Mouse (Mus musculus): ENCODE measurements at regions not wholly inside any gene's neighbourhood (a gene's known extent, or its start where the extent isn't known, plus 50 kb on each side); places are given as distances from the start of the nearest gene placed in this dataset.

DNA sequence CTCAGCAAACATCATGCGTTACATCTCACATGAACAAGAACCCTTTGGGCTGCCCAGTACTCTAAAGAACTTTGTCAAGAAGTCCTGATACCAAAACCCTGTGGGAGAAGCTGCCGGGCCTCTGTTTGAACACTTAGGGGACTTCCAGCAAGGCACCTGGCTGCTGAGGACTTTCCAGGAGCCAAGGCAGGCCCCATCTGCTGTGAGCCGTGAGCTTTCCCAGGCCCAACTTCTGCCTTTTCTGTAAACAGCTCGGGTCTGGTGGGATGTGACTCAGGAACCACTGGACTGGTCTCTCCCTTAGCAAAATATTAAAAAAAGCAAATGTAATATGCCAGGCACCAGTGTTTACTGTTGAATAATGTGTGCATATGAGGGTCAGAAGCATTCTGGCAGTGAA lies 85.7 kb upstream of the Id2 start:
- DNase-seq = no peak

DNA sequence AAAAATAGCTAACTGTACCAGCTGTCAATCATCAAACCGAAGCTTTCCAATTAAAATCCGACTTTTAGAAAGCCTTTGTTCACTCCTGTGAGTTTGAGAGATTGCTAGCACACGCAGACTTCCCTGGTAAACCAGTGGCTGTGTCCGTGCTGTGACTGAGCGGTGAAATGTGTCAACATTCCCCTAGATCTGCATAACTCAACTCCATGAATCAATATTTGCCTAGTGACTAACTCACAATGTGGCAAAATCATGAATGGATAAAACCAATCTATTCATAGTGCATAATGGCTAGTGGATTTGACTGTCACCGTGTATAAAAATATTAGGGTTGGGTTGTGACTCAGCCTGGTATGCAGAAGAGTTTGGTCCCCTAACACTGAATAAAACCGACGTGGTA lies 84.4 kb upstream of the Id2 start:
- no peak for DNase-seq

DNA sequence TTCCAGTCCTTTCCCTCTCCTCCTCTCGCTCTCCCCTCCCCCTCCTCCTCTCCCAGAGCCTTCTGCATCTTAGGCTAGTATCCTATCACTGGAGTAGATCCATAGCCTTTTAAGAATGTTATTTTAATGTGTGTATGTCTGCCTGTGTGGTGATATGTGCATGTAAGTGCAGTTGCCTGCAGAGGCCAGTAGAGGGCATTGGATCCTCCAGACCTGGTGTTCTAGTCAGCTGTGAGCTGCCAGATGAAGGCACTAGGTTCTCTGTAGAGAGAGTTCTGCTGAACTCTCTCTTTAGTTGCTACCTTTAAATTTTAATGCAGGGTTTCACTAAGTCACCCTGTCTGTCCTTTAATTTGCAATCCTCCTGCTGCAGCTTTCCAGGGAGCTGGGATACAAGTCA lies 83.9 kb upstream of the Id2 start:
- DNase-seq = no peak

DNA sequence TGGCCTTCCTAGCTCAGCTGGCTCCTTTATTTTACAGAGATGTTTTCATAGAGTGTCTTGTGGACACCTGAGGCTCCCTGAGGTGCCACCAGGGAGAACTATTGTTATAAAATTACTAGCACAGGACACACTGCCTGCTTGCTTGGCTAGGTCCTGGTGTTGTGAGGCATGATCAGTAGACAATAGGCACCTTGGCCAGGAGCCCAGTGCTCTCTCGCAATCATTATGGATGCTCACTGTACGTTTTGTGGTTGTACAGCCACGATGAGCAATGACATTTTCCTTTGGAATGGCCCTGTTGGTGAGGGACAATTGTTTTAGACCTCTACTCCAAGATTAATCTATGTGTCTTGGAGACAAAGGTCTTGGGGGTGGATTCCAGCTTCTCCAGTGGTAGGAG lies 83.3 kb upstream of the Id2 start:
- no peak for DNase-seq

DNA sequence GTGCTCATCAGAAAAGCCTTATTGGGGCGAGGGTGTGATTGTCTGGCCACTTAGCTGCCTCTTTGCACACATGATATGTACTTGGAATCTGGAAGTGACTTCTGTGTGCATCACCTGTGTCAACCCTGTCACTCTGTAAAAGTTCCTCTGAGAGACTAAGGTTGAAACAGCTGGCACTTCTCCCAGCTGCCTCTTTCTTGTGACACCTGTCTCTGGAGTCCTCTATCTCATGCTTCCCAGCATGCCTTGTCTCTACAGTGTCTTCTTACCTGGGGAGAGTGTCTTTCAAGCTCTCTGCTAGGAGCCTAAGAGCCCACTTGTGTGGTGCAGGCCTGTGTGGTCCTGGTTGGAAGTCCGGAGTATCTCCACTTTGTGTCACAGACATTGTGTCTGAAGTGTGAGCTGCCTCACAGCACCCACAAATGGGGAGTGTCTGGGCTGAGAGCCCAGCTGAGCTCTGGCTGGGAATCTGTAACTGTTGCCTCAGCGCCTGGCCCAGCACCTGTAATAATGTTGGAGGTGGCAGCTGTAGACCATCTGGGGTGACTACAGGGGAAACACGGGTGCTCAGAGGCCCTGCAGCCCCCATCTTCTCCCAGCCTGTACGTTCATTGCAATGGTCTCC lies 81.7 kb upstream of the Id2 start:
- no peak for DNase-seq

DNA sequence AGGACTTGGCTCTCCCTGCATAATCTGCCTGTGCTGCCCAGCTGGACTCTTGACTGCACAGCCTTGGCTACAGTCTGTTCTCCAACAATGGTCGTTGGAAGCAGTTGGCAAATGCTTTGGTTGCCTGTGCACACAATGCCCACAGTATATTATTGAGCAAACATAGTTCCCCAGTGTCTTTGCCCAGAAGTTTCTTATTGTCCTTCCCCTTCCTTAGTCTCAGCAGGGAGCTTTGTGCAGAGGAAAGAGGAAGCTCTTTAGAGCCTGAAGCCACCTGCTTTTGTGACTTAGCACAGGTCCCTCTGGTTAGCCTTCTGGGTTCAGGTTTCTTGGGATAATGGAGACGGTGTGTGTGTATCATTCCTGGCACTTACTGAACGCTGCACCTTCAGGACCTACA lies 80.9 kb upstream of the Id2 start:
- no peak for DNase-seq

DNA sequence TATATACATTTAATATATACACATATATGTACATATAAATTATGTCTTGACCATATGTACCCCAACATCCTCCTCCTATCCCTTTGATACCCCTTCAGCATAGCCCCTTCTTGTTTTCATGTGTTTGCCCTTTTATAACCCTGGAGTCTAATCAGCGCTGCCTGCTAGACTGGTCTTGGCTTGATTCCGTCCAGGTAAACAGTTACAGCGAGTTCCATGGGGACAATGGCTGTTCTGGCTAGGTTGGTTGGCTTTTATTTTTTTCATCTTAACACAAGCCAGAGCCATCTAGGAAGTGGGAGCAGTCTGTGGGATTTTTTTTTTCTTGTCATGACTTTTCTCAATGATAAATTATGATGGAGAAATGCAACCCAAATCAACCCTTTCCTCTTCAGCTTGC lies 79.6 kb upstream of the Id2 start:
- DNase-seq = no peak

DNA sequence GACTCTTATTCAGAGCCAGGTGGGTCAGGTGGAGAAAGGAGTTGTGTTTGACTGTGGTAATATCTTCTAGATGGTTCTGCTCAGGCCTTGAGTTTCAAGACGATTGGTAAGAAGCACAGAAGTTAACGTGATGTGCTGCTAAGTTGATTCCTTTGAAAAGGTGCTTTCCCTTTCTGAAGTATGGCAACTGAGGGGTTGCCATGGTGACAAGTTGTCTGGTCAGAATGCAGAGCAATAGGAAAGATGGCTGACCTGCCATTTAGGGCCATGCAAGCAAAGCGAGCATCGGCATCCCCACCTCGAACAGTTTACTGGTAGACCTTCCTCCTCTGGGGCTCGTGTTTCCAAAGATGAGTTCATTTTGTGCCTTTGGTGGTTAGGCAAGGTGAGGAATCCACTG lies 76.1 kb upstream of the Id2 start:
- no peak for DNase-seq

DNA sequence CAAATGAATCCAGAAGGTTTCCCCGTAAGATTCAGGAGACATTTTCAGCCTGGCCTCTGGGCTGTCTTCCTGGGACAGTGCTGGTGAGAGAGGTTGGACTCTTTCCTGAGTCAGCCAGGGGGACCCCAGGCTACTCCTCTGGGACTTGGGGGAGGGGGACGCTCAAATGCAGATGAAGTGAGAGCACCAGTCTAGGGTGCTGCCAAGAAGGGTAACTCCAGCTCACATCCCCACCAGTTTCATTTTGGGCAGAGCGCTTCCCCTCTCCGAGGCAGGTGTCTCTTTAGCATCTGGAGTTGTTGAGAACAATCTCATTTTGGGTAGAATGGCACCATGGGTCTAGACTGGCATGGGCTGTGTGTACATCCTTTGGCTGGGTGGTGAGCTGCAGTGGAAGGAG lies 75.5 kb upstream of the Id2 start:
- DNase-seq = no peak

DNA sequence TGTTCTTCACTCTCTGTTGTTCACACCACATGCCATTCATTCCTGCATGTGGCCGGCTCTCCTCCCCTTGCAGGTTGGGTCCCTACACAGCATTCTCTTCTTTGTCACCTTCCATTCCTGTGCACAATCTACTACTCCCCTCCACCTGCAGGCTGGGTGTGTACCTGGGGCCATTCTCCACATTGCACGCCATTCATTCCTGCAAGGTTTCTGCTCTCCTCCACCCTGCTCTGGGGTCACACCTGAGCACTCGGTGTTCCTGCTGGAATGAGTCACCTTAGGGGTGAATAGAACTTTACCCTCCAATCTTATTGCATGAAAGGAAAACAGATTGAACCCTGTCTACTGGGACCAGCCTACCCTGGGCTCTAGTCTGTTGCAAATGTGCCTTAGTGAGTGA lies 72.7 kb upstream of the Id2 start:
- no peak for DNase-seq

DNA sequence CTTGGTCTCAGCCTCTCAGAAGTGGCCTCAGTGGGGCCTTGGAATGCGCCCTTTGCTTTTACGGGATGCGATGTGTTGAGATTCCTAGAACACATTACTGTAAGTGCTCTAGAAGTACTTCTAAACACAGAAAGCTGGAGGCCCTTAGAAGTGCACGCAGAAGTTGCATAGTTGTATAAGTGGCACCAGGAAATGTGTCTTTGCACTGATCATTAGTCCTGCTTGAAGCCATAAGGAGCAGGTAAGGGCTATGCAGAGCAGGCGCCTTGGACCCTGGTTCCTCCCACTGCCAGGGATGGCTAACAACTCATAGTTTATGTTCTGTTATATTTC lies 71.2 kb upstream of the Id2 start:
- DNase-seq = no peak

DNA sequence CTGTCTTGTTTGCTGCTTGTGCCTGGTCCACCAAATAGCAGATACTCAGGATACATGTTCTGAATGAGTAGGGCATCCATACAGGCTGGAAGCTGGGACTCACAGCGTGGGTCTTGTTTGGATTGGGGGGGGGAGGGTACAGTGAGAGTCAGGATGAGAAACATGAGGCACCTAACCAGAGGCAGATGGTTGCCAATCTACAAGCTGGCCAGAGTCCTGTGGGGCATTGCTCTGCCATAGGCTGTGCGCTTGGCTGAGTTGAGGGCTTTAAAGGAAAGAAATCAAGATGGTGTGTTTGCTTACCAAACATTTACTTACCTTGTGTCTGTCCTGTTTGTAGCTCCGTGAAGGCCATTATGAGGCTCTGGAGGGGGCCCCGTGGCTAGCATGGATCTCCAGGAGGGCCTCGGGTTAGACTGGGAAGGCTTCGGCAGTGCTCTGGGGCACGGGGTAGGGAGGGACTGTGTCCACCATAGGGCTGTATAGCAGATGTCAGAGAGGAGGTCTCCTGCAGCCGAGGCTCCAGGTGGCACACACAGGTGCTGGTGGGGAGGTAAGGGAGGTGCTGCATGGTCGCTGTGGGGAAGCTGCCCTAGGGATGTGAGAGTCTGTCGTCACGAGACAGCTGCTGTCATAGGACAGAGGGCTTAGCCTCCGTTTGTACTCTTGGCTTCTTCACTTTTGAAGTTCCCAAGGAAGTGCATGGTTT lies 70.7 kb upstream of the Id2 start:
- no peak for DNase-seq

DNA sequence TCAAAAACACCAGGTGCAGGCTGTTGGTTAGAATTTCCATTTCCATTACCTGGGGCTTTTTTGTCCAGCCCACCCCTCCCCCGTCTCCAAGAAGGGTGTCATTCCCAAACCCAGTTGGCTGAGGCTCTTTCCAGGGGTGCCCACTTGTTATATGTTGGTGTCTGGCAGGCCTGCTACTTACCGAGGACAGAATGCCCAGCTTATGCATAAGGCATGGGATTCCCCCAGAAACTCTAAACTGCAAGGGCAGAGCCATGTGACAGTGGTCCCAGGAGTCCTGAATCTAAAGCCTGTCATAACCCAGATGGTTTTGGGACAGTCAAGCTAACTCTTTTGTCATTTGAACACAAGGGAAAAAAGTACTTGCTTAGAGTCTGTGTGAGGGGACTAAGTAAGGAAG lies 69.6 kb upstream of the Id2 start:
- no peak for DNase-seq

DNA sequence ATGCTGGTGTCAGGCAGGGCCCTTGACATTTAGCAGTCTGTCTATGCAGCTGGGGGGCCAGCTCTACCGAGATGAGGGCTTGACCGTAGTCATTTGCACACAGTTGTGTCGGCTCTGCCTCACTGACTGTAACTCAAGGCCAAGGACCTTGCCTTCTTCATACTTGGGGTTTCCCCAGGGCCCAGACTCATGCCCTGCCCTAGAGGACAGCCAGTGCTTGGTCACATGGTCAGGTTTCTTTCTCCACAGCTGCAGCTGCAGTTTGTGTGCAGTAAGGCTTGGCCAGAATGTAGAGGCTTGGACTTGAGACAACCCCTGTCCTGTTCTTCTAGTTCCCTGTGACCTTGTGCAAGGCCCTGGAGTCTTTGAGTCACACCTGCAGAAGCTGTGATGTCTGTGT lies 68.7 kb upstream of the Id2 start:
- DNase-seq = peak; percentile 80

DNA sequence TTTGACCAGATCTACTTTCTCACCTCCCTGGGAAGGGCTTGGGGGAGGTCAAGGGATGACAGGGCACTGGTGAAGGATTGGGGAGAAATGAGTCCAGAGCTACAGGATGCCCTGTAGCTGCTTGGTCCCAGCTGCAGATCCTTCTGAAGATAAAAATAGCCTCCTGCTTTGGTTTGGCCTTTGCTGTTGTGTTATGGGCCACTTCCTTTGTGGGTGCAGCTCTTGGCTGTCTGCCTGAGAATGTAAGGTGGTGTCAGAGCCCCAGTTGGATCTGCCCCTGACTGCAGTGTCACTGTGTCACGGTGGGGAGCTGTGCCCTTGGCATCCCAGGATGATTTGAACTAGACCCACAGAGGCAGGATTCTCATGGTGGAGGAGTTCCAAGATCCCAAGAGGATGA lies 67.8 kb upstream of the Id2 start:
- DNase-seq = peak; percentile 56

DNA sequence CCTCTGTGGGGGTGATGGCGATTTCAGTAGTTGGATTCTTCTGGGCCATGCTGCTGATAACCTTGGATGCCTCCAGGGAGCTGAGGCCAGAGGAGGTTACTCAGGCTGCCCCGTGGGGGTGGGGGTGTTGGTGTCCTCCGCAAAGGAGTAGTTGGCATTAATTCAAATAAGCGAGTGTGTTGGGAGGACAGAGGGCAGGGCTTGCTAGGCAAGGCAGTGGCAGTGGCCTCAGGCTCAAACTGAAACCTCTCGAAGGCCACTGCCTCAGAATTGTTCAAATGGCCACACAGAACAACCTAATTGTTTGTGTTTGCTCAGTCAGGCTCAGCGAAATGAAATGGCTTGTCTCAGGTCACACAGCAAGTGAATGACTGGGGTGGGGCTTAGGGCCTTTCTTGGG lies 66.6 kb upstream of the Id2 start:
- DNase-seq = peak; percentile 95

DNA sequence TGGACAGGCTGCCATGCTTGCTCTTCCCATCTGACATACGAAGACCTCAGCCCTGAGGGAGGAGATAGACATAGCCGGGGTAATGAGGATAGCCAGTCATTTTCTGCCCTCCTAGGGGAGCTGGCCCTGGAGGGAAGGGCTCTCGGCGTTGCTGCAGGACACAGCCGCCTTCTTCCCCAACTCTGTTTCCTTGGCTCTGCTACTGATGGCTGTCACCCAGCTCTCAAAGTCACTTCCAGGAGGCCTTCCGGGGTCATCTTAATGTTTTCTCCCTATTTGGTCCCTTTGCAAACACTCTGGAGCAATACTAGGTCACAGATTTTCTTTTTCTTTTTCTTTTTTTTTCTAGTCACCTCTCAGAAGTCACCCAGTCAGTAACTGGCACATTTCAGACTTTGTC lies 65.9 kb upstream of the Id2 start:
- DNase-seq = no peak

DNA sequence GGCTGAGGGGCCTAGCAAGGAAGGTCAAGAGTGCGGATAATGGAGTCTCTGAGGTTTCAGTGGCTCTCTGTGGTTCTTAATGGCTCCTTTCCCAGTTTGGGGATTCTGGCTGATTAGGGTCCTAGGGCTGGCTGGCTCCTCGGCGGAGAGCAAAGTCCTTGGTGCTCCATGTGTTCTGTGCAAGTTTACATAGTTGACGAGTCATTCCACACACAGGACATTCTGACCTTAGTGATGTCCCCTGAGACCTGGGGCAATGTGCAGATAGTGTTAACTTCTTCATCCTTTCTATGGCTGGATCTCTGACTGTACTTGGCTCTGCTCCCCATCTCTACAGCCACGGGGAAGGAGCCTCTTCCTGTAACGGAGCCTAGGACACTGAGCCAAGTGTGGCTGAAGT lies 65.0 kb upstream of the Id2 start:
- DNase-seq = no peak

DNA sequence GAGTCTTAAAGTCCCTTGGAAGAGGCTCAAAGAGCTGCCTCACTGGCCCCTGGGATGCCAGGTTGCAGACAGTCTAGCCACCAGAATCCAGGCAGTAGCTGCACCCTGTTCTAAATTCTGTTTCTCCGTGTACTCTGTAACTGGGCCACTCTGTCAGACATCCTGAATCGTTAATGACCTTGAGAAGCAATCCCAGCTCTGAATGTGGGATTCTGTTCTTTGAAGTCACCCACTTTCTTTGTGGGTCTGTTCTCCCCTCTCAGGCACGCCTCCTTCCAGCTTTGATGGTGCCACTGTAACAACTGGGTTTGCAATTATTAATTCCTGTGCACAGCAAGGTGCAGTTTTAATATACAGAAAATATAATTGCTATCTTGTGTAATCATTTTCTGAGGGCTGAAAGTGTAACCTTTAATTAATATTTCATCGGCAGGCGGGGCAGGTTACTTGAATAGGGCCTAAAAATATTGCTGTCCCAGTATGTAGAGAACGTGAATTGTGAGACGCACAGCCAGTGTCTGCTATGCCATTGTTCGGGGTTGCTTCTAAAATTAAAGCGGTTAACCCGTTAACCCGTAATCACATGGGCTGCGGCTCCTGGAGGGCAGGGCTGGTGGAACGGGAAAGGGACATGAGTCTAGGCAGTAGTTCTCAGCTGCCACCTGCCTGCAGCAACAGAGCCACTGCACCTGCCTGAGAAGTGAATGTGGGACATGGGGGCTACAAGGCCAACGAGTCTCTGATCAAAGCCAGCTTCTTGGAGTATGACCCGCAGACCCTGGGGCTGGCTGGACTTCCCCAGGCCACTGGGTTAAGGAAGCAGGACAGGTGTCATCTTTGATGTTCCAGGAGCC lies 64.3 kb upstream of the Id2 start:
- no peak for DNase-seq

DNA sequence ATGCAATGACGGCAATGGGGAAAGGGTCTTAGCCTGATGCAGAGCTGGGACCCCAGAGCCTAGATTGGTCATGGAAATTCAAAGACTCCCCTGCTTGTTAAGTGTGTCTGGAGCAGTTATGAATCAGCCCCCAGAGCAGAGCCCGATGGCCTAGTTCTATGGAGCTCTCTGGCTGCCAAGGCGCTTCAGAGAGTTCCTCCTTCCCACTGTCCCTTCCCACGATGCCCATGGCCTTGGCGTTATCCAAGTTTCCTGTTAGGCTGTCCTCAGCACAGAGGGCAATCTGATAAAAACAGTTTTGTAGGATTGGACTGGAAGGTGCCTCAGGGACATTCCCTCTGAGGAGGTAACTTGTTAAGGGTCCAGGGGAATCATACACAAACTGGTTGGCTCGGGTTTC lies 62.2 kb upstream of the Id2 start:
- peak; percentile 86 for DNase-seq

DNA sequence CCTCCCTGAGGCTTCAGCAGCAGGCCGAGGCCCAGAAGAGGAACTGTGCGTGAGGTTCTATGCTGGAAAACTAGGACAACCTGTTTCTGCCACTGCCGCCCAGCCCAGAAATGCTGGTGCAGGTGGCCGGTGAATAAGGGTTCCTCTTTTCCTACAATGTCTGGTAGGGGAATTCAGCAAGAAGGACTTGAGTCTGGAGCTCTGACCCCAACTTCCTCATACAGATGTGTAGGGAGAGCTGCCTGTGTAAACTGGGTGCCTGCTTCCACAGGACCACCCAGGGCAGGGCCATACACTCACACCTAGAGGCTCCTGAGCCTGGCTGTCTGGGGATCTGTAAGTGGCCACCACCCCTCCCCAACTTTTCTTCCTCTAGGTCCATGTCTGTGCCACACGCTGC lies 60.3 kb upstream of the Id2 start:
- no peak for DNase-seq

DNA sequence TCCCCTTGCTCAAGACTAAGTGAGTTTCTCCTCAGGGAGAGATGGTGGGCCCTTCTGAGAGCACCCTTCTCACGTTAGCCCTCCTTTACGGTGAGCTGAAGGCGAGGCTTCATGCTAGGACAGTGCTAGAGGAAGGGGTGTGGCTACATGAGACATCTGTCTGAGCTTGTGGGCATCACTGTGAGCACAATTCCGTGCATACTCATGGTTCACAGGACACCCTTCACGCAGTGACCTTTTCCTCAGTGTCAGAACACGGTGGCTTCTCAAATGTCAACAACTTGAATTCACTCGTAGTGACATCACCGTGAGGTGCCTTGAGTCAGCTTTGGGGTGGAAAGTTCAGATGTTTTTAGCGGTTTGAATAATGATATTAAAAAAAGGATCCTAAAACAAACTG lies 58.5 kb upstream of the Id2 start:
- peak; percentile 56 for DNase-seq

DNA sequence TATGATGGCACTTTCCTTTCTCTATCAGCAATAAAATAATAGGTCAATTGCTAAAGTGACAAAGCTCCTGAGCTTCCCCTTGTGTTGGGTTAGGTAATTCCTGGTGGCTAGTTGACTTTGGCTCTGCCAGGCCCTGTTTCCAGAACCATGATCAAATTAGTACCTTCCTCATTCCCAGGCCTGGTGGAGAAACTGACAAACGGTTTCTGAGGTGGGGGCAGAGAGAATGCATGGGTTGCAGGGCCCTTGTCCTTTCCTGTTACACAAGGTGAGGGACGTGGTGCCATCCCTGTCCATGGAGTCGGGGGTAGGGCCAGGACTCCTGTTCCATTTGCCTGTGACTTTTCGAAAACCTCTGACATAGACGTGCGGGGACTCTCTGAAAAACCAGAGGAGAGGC lies 51.2 kb upstream of the Id2 start:
- no peak for DNase-seq
